Mouse (Mus musculus) kidney, embryonic 15.5 days (tissue): Measurements from ENCODE around the gene Plcl1. TPM values are rescaled to one million over a fixed set of nuclear protein-coding genes. Genes with fewer than 3 reads are reported as not detected.

ENCODE experiments used
- ATAC-seq: fragments of 200-750 bp; cut with Nextera tagmentation; replicated peaks from 2 replicates; pipeline ENCODE4 v1.8.0; 2017; ENCODE audit warnings: moderate TSS enrichment; ENCODE audit not compliant: low FRiP score
- H3K27ac ChIP-seq: fragments of 300-500 bp; sonication (generic); 2 replicates; pipeline ENCODE4 v1.5.1; 2015; ENCODE audit warnings: mild to moderate bottlenecking, inconsistent platforms
- H3K27me3 ChIP-seq: fragments of 300-500 bp; sonication (generic); 2 replicates; pipeline ENCODE4 v1.6.1; 2015; ENCODE audit warnings: inconsistent platforms
- H3K36me3 ChIP-seq: fragments of 300-500 bp; sonication (generic); 2 replicates; pipeline ENCODE4 v1.6.1; 2015; ENCODE audit warnings: inconsistent platforms
- H3K4me1 ChIP-seq: fragments of 300-500 bp; sonication (generic); 2 replicates; pipeline ENCODE4 v1.6.1; 2015; ENCODE audit warnings: inconsistent platforms
- H3K4me2 ChIP-seq: fragments of 300-500 bp; sonication (generic); 2 replicates; pipeline ENCODE4 v1.6.1; 2015; ENCODE audit warnings: moderate library complexity, mild to moderate bottlenecking, inconsistent platforms
- H3K4me3 ChIP-seq: fragments of 300-500 bp; sonication (generic); replicated peaks from 2 replicates; pipeline ENCODE4 v1.5.1; 2015; ENCODE audit warnings: mild to moderate bottlenecking, inconsistent platforms
- H3K9ac ChIP-seq: fragments of 300-500 bp; sonication (generic); 2 replicates; pipeline ENCODE4 v1.6.1; 2015; ENCODE audit warnings: mild to moderate bottlenecking, inconsistent platforms
- H3K9me3 ChIP-seq: fragments of 300-500 bp; sonication (generic); replicated peaks from 2 replicates; pipeline ENCODE4 v1.6.1; 2016; ENCODE audit warnings: inconsistent platforms
- WGBS: fragments of 180-500 bp; shearing (Covaris S2); methylation state at CpG from one replicate; pipeline ENCODE4 v1.1.7; 2015; ENCODE audit warnings: mixed read lengths; 5-methylcytosine and 5-hydroxymethylcytosine counted together
- polyA plus RNA-seq: library from polyadenylated mRNA; unstranded; fragments of >200 nt; fragmentation: Nextera tagmentation; extraction: Ambion mirVana; gene quantifications from 2 replicates; pipeline ENCODE4 v1.2.1, GENCODE M21; 2015

Gene Plcl1
- polyA plus RNA-seq, 1 experiment from 2014 or later = 4.8 TPM

DNA sequence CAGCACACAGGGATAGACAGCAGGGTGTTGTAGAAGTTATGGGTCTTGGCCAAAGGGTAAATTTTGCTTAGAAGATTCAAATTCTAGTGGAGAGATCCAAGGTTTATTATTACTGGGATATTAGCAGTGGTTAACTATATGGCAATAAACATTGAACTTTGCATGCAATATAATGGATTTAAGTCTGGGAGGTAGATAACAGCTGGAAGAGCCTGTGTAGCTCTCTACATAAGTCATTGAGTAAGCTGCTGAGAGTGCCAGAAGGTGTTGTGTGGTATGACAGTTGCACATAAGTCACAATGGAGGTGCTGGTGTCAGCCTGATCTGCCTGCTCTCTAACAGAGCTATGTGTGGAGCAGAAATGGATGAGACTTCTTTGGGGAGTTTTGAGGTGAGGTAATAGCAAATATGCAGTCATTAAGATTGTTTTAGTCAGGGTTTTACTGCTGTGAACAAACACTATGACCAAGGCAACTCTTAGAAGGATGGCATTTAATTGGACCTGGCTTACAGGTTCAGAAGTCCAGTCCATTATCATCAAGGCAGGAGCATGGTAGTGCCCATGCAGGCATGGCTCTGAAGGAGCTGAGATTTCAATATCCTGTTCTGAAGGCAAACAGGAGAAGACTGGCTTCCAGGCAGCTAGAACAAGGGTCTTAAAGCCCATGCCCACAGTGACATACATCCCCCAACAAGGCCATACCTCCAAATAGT lies 364.5 kb downstream of the Plcl1 start:
- H3K4me1 ChIP-seq = no peaks in the 10 kb centered on the region
- ATAC-seq = no peak
- no peak overlapping the region for H3K9ac ChIP-seq
- H3K9me3 ChIP-seq = no peaks in the 10 kb centered on the region
- H3K4me3 ChIP-seq = no peak overlapping the region
- no peaks in the 10 kb centered on the region for H3K36me3 ChIP-seq
- H3K27me3 ChIP-seq = no peaks in the 10 kb centered on the region
- H3K4me2 ChIP-seq = no peak overlapping the region
- H3K27ac ChIP-seq = no peak overlapping the region

DNA sequence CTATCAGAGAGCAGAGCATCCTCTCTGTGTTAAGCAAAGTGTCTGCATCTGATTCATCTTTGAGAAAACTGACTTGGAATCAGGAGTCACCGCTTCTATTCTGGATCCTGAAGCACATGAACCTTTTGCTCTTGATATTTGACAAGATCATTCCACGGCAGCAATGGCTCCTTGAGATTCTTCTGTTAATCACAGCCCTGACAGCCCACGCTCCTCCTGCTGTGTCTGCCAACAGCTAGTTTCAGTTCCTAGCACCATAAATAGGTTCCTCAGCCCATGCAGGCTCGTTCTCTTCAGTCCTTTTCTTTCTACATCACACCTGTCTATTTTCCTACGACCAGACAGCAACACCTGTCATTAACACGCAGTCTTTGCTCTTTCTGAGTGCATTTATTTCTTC lies 387.1 kb downstream of the Plcl1 start:
- 71% methylated on average over 6 of the region's 6 CpGs for WGBS
- Histone ChIP-seq H3K27ac (no peak overlapping the region), H3K27me3 (no peaks in the 10 kb centered on the region), H3K9ac (no peak overlapping the region), H3K4me3 (no peak overlapping the region), H3K4me2 (no peak overlapping the region), H3K36me3 (no peaks in the 10 kb centered on the region), H3K4me1 (no peaks in the 10 kb centered on the region), H3K9me3 (no peaks in the 10 kb centered on the region)
- ATAC-seq = no peak

Other genes with a start within 250 kb of the Plcl1 start
- gene Rftn2, start 179.1 kb upstream of the Plcl1 start, polyA plus RNA-seq = 7.6 and 8.4 TPM in 2 replicates
- 2.4 and 2.5 TPM in 2 replicates for gene Mars2, start 168.7 kb upstream of the Plcl1 start, polyA plus RNA-seq
- 0.30 TPM in 1 of 2 replicates, not detected in the other for gene Boll, start 42.5 kb upstream of the Plcl1 start, polyA plus RNA-seq